Mouse (Mus musculus): ENCODE measurements around the gene Iyd. TPM values are rescaled to one million over a fixed set of nuclear protein-coding genes. Genes with fewer than 3 reads are reported as not detected.

The Iyd gene
- polyA plus RNA-seq, 1 experiment from 2014 or later: 4.1 TPM

- Histone ChIP-seq H3K36me3 (ENCODE audit: control insufficient read depth, insufficient read depth) (no peaks in the 10 kb centered on the region), H3K27me3 (replicated peaks; ENCODE audit: control insufficient read depth, insufficient read depth, low read length) (no peaks in the 10 kb centered on the region), H3K27ac (ENCODE audit: low read depth, low read length) (no peak overlapping the region), H3K4me1 (replicated peaks; ENCODE audit: control insufficient read depth, insufficient read depth, low read length) (no peaks in the 10 kb centered on the region), H3K9ac (ENCODE audit: low read depth, low read length) (no peak overlapping the region), H3K4me3 (ENCODE audit: low read depth, low read length) (no peak overlapping the region), H3K4me2 (replicated peaks; ENCODE audit: low read depth) (no peak overlapping the region), H3K9me3 (ENCODE audit: control insufficient read depth) (no peaks in the 10 kb centered on the region)
- ATAC-seq: no peak
- 67% methylated on average over 7 of the region's 7 CpGs for WGBS
- TF ChIP-seq CTCF (IDR thresholded peaks at IDR 0.05; ENCODE audit: low read depth): no peak
Observed at GRCm38 (mm10) chr10:3509663-3510277, 30.3 kb upstream of the Iyd start.

GRCm38 (mm10) chr10:3510486-3510885 lies 29.6 kb upstream of the Iyd start:
- no peaks in the 10 kb centered on the region for H3K4me1 ChIP-seq (replicated peaks; ENCODE audit: control insufficient read depth, insufficient read depth, low read length)
- no peak overlapping the region for H3K4me3 ChIP-seq (ENCODE audit: low read depth, low read length)
- H3K9ac ChIP-seq (ENCODE audit: low read depth, low read length): no peak overlapping the region
- ATAC-seq: no peak
- H3K36me3 ChIP-seq (ENCODE audit: control insufficient read depth, insufficient read depth): no peaks in the 10 kb centered on the region
- no peak overlapping the region for H3K27ac ChIP-seq (ENCODE audit: low read depth, low read length)
- no peak overlapping the region for H3K4me2 ChIP-seq (replicated peaks; ENCODE audit: low read depth)
- no peaks in the 10 kb centered on the region for H3K9me3 ChIP-seq (ENCODE audit: control insufficient read depth)
- no peak for TF ChIP-seq CTCF (IDR thresholded peaks at IDR 0.05; ENCODE audit: low read depth)
- no peaks in the 10 kb centered on the region for H3K27me3 ChIP-seq (replicated peaks; ENCODE audit: control insufficient read depth, insufficient read depth, low read length)
- WGBS: 63% methylated on average over 3 of the region's 3 CpGs

DNA sequence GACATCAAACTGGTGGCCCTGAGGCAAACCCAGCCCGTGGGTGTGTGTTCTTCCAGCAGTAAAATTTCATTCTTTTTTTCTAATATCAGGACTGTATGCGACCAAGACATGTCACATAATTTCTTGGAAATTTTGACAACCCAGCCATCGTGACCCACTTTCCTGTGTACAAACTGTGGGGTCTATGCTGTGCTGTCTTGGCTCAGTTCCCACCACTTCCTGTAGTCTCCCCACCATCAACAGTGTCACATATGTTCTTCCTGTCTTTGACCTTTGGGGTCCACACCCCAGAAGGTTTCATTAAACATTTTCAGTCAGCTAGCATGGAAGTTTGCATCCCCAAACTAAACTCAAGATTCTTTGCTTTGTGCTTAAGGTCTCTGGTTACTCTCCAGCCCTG lies 28.6 kb upstream of the Iyd start:
- no peak overlapping the region for H3K27ac ChIP-seq (ENCODE audit: low read depth, low read length)
- no peak overlapping the region for H3K4me3 ChIP-seq (ENCODE audit: low read depth, low read length)
- no peak for TF ChIP-seq CTCF (IDR thresholded peaks at IDR 0.05; ENCODE audit: low read depth)
- no peak overlapping the region for H3K9ac ChIP-seq (ENCODE audit: low read depth, low read length)
- H3K4me1 ChIP-seq (replicated peaks; ENCODE audit: control insufficient read depth, insufficient read depth, low read length): no peaks in the 10 kb centered on the region
- no peaks in the 10 kb centered on the region for H3K9me3 ChIP-seq (ENCODE audit: control insufficient read depth)
- H3K4me2 ChIP-seq (replicated peaks; ENCODE audit: low read depth): no peak overlapping the region
- ATAC-seq: no peak
- WGBS: 63% methylated on average over 3 of the region's 3 CpGs
- H3K36me3 ChIP-seq (ENCODE audit: control insufficient read depth, insufficient read depth): no peaks in the 10 kb centered on the region
- no peaks in the 10 kb centered on the region for H3K27me3 ChIP-seq (replicated peaks; ENCODE audit: control insufficient read depth, insufficient read depth, low read length)

DNA sequence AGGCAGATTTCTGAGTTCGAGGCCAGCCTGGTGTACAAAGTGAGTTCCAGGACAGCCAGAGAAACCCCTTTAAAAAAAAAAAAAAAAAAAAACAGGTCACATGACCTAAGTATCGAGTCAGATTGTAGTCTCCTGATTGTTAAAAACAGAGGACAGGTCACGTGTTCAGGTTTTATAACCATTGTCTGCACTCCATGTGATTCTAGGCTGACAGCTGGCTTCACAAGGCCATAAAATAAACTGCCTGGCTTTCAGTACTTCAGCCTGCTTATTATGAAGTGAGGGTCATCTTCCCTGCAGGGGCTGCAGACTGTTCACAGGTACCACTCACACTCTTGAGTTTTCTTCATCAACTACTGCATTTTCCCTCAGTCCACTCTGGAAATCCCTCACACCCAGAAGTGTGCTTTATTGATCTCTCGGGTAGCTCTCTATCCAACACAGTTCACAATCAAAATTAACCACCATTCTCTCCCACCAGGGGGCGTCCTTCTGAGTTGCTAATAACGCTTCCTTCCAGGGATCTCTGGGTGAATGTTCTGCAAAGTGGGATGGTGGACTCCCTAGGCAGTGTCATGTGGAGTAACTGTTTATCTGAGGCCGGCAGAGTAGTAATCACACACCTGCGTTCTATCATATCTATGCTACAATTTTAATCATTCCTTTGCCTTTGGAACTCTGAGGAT lies 27.3 kb upstream of the Iyd start:
- Histone ChIP-seq H3K9ac (ENCODE audit: low read depth, low read length) (no peak overlapping the region), H3K27me3 (replicated peaks; ENCODE audit: control insufficient read depth, insufficient read depth, low read length) (no peaks in the 10 kb centered on the region), H3K4me2 (replicated peaks; ENCODE audit: low read depth) (no peak overlapping the region), H3K4me3 (ENCODE audit: low read depth, low read length) (no peak overlapping the region), H3K27ac (ENCODE audit: low read depth, low read length) (no peak overlapping the region), H3K9me3 (ENCODE audit: control insufficient read depth) (no peaks in the 10 kb centered on the region), H3K36me3 (ENCODE audit: control insufficient read depth, insufficient read depth) (no peaks in the 10 kb centered on the region), H3K4me1 (replicated peaks; ENCODE audit: control insufficient read depth, insufficient read depth, low read length) (no peaks in the 10 kb centered on the region)
- peak; percentile 70; the same call in 1 of the 2 replicates for ATAC-seq
- WGBS: 59% methylated on average over 8 of the region's 8 CpGs
- peak; percentile 58 for TF ChIP-seq CTCF (IDR thresholded peaks at IDR 0.05; ENCODE audit: low read depth)

DNA sequence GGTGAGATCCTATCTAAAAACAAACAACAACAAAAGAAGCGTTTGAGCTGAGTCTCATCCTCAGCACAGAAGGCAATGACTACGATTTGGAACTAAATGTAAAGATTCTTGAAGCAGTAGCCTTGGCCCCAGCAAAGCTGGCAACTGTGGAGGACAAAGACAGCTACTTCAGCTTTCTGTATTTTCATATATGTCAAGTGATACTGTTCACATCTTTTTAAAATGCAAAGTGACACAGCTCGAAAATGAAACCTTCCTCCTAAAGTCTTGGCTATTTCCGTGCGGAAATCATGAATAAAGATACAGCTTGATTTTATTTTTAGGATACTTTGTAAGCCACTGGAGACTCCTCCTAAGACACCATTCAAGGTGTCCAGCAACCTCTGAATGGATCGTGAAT lies 26.1 kb upstream of the Iyd start:
- no peak for ATAC-seq
- H3K27me3 ChIP-seq (replicated peaks; ENCODE audit: control insufficient read depth, insufficient read depth, low read length): no peaks in the 10 kb centered on the region
- H3K4me3 ChIP-seq (ENCODE audit: low read depth, low read length): no peak overlapping the region
- no peak overlapping the region for H3K9ac ChIP-seq (ENCODE audit: low read depth, low read length)
- no peak overlapping the region for H3K27ac ChIP-seq (ENCODE audit: low read depth, low read length)
- no peaks in the 10 kb centered on the region for H3K4me1 ChIP-seq (replicated peaks; ENCODE audit: control insufficient read depth, insufficient read depth, low read length)
- no peak overlapping the region for H3K4me2 ChIP-seq (replicated peaks; ENCODE audit: low read depth)
- H3K9me3 ChIP-seq (ENCODE audit: control insufficient read depth): no peaks in the 10 kb centered on the region
- 69% methylated on average over 6 of the region's 6 CpGs for WGBS
- no peak for TF ChIP-seq CTCF (IDR thresholded peaks at IDR 0.05; ENCODE audit: low read depth)
- no peaks in the 10 kb centered on the region for H3K36me3 ChIP-seq (ENCODE audit: control insufficient read depth, insufficient read depth)

DNA sequence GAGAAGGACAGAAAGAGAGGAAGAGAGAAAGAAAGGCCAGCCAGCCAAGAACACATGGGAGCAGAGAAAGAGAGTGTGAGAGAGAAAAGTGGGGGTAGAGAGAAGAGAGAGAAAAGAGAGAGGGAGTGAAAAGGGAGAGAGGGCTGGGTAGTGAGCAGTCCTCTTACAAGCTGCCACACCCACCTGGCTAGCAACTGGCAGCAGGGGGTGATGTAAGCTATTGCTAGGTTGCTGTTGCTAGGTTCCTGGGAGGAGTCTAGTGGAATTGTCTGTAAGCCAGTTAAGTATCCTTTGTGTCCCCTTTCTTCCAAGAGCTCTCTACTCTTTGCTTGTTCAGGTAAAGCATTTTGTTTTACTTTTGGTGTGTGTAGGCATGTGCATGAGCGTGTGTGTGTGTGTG lies 25.4 kb upstream of the Iyd start:
- no peak overlapping the region for H3K4me2 ChIP-seq (replicated peaks; ENCODE audit: low read depth)
- H3K9ac ChIP-seq (ENCODE audit: low read depth, low read length): no peak overlapping the region
- 100% methylated on average over 1 of the region's 1 CpGs for WGBS
- no peak overlapping the region for H3K27ac ChIP-seq (ENCODE audit: low read depth, low read length)
- H3K4me1 ChIP-seq (replicated peaks; ENCODE audit: control insufficient read depth, insufficient read depth, low read length): no peaks in the 10 kb centered on the region
- H3K4me3 ChIP-seq (ENCODE audit: low read depth, low read length): no peak overlapping the region
- H3K27me3 ChIP-seq (replicated peaks; ENCODE audit: control insufficient read depth, insufficient read depth, low read length): no peaks in the 10 kb centered on the region
- H3K9me3 ChIP-seq (ENCODE audit: control insufficient read depth): no peaks in the 10 kb centered on the region
- ATAC-seq: no peak
- H3K36me3 ChIP-seq (ENCODE audit: control insufficient read depth, insufficient read depth): no peaks in the 10 kb centered on the region
- no peak for TF ChIP-seq CTCF (IDR thresholded peaks at IDR 0.05; ENCODE audit: low read depth)

Measured in intestine, postnatal 0 days (tissue).